Mouse (Mus musculus) small intestine, adult 2 months (tissue): ENCODE data around the gene Tmc5.

Source experiments
- CTCF ChIP-seq: fragments of 200-500 bp; IDR thresholded peaks from 2 replicates; pipeline ENCODE4 v1.5.1; 2012; ENCODE audit warnings: low read depth, mild to moderate bottlenecking, control low read depth, inconsistent platforms, low read length, moderate library complexity, mixed read lengths; ENCODE audit not compliant: insufficient replicate concordance, insufficient read length; ENCODE audit errors: extremely low read depth
- POLR2A ChIP-seq: fragments of 200-500 bp; IDR thresholded peaks from 2 replicates; pipeline ENCODE4 v1.6.1; 2012; ENCODE audit warnings: low read depth, mild to moderate bottlenecking, control low read depth, inconsistent platforms, low read length, moderate library complexity

DNA sequence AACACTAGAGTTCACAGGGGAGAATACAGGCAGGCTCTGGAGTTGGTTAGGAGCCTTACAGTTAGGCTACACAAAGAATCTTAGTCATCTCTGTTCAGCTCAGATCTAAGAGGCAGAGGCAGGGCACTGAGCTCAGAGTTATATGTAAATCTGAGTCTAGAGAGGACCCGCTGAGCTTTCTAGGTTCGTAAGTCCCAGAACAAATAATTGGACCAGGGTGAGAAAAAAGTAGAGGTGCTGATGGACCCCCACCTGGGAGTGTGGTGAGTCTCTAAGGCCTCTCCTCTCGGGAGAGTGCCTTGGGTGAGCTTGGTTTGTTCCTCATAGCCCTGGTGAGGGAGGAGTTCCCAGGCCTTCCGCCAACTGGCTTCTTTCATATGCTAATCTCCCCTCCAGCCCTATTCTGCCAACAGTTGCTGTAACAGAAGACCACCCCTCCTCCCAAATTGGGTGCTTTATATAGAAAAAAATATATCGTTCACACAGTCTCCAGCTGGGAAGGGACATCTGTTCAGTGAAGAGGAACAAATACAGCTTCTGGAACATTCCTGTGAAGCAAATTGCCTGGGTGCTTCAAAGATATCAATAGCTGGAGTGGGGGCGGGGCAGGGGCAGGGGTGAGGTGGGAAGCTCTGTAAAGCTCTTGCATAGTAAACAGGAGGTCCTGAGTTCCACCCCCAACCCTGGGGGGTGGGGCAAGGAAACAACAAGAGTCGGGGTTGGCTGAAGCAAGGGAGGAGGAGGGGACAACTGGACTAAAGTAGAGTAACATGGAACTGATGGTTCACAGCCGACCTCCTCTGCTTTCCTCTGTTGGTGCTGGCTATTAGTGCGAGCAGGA, 3.3 kb upstream of the Tmc5 start:
- TF ChIP-seq POLR2A (no peak), CTCF (no peak)
